Mouse (Mus musculus): Measurements from ENCODE around the gene Sgms1. TPM values are rescaled to one million over a fixed set of nuclear protein-coding genes. Genes with fewer than 3 reads are reported as not detected.

Gene Sgms1
- polyA plus RNA-seq, 1 experiment: 8.5 TPM

- H3K27me3 ChIP-seq (ENCODE audit: control insufficient read depth, insufficient read depth, insufficient read length): no peaks in the 10 kb centered on the region
- H3K4me3 ChIP-seq: no peak overlapping the region
- no peaks in the 10 kb centered on the region for H3K79me2 ChIP-seq (ENCODE audit: control insufficient read depth, insufficient read depth)
- no peaks in the 10 kb centered on the region for H3K36me3 ChIP-seq (ENCODE audit: control insufficient read depth, insufficient read depth)
- TF ChIP-seq POLR2AphosphoS2 (IDR thresholded peaks at IDR 0.05; ENCODE audit: insufficient read length, low read depth) (no peak), CEBPB (IDR thresholded peaks at IDR 0.05; ENCODE audit: insufficient read depth, poor library complexity, severe bottlenecking) (no peak), POLR2A (IDR thresholded peaks at IDR 0.05; ENCODE audit: insufficient read length, low read depth) (no peak)
- H3K4me2 ChIP-seq (ENCODE audit: low read depth): no peak overlapping the region
- H3ac ChIP-seq (ENCODE audit: control insufficient read depth, insufficient read length): no peak overlapping the region
Observed at GRCm38 (mm10) chr19:32129281-32129680, 260.2 kb downstream of the Sgms1 start.

GRCm38 (mm10) chr19:32127180-32127850, 262.2 kb downstream of the Sgms1 start:
- Histone ChIP-seq H3K4me3 (no peak overlapping the region), H3K36me3 (ENCODE audit: control insufficient read depth, insufficient read depth) (no peaks in the 10 kb centered on the region), H3K4me2 (ENCODE audit: low read depth) (no peak overlapping the region), H3ac (ENCODE audit: control insufficient read depth, insufficient read length) (no peak overlapping the region), H3K27me3 (ENCODE audit: control insufficient read depth, insufficient read depth, insufficient read length) (no peaks in the 10 kb centered on the region), H3K79me2 (ENCODE audit: control insufficient read depth, insufficient read depth) (no peaks in the 10 kb centered on the region)
- TF ChIP-seq REST (IDR thresholded peaks at IDR 0.05; ENCODE audit: insufficient read depth, insufficient read length) (no peak), TCF12 (IDR thresholded peaks at IDR 0.05; ENCODE audit: insufficient read depth, poor library complexity, severe bottlenecking) (no peak), MYOG (IDR thresholded peaks at IDR 0.05; ENCODE audit: control insufficient read depth in 1 of 3, insufficient read depth in 1 of 3, insufficient read length in 2 of 3, low read depth in 2 of 3) (no peak)

- Histone ChIP-seq H3K4me2 (ENCODE audit: low read depth) (no peak overlapping the region), H3K27me3 (ENCODE audit: control insufficient read depth, insufficient read depth, insufficient read length) (no peaks in the 10 kb centered on the region), H3K79me2 (ENCODE audit: control insufficient read depth, insufficient read depth) (no peaks in the 10 kb centered on the region), H3K36me3 (ENCODE audit: control insufficient read depth, insufficient read depth) (no peaks in the 10 kb centered on the region), H3ac (ENCODE audit: control insufficient read depth, insufficient read length) (no peak overlapping the region), H3K4me3 (no peak overlapping the region)
- TF ChIP-seq REST (IDR thresholded peaks at IDR 0.05; ENCODE audit: insufficient read depth, insufficient read length): no peak
- TF ChIP-seq TCF12 (IDR thresholded peaks at IDR 0.05; ENCODE audit: insufficient read depth, poor library complexity, severe bottlenecking): no peak
- no peak for TF ChIP-seq POLR2AphosphoS2 (IDR thresholded peaks at IDR 0.05; ENCODE audit: insufficient read length, low read depth)
- TF ChIP-seq USF1 (IDR thresholded peaks at IDR 0.05; ENCODE audit: low read depth): no peak
- no peak for TF ChIP-seq SRF (IDR thresholded peaks at IDR 0.05; ENCODE audit: control insufficient read depth, insufficient read length, low read depth)
- no peak for TF ChIP-seq MYOD1 (IDR thresholded peaks at IDR 0.05; ENCODE audit: control insufficient read depth in 1 of 3, insufficient read length in 2 of 3, low read depth in 2 of 3)
- no peak for TF ChIP-seq MAX (IDR thresholded peaks at IDR 0.05; ENCODE audit: low read depth)
- no peak for TF ChIP-seq POLR2A (IDR thresholded peaks at IDR 0.05; ENCODE audit: insufficient read length, low read depth)
- TF ChIP-seq E2F4 (IDR thresholded peaks at IDR 0.05; ENCODE audit: insufficient read depth): no peak
- TF ChIP-seq CEBPB (IDR thresholded peaks at IDR 0.05; ENCODE audit: insufficient read depth, poor library complexity, severe bottlenecking): no peak
- TF ChIP-seq MYOG (IDR thresholded peaks at IDR 0.05; ENCODE audit: control insufficient read depth in 1 of 3, insufficient read depth in 1 of 3, insufficient read length in 2 of 3, low read depth in 2 of 3): no peak
- TF ChIP-seq TCF3 (IDR thresholded peaks at IDR 0.05; ENCODE audit: insufficient read length, low read depth): no peak
Observed at GRCm38 (mm10) chr19:32124155-32124554, 265.4 kb downstream of the Sgms1 start.

DNA sequence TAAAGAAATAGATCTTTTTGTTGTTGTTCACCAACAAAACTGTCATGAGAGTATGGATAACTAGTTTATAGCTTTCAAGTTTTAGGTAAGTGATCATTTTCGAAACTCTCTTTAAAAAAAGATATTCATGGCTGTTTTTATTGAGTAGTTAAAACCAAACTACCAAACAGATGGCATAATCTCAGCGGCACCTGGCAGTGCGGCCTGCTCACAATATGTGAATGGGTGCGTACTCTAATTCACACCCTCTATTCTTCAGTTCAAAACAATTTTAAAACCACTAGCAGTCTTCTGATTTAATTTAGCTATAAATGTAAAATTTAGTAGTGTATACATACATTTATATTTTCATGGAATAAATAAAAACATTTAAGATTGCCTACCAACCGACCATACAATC, 266.3 kb downstream of the Sgms1 start:
- H3K79me2 ChIP-seq (ENCODE audit: control insufficient read depth, insufficient read depth): no peaks in the 10 kb centered on the region
- no peak overlapping the region for H3K4me3 ChIP-seq
- no peak overlapping the region for H3K4me2 ChIP-seq (ENCODE audit: low read depth)
- TF ChIP-seq CEBPB (IDR thresholded peaks at IDR 0.05; ENCODE audit: insufficient read depth, poor library complexity, severe bottlenecking) (no peak), TCF3 (IDR thresholded peaks at IDR 0.05; ENCODE audit: insufficient read length, low read depth) (no peak), E2F4 (IDR thresholded peaks at IDR 0.05; ENCODE audit: insufficient read depth) (no peak), REST (IDR thresholded peaks at IDR 0.05; ENCODE audit: insufficient read depth, insufficient read length) (no peak), SRF (IDR thresholded peaks at IDR 0.05; ENCODE audit: control insufficient read depth, insufficient read length, low read depth) (no peak), POLR2AphosphoS2 (IDR thresholded peaks at IDR 0.05; ENCODE audit: insufficient read length, low read depth) (no peak), MYOD1 (IDR thresholded peaks at IDR 0.05; ENCODE audit: control insufficient read depth in 1 of 3, insufficient read length in 2 of 3, low read depth in 2 of 3) (no peak), MAX (IDR thresholded peaks at IDR 0.05; ENCODE audit: low read depth) (no peak), TCF12 (IDR thresholded peaks at IDR 0.05; ENCODE audit: insufficient read depth, poor library complexity, severe bottlenecking) (no peak), USF1 (IDR thresholded peaks at IDR 0.05; ENCODE audit: low read depth) (no peak), POLR2A (IDR thresholded peaks at IDR 0.05; ENCODE audit: insufficient read length, low read depth) (no peak)
- no peaks in the 10 kb centered on the region for H3K36me3 ChIP-seq (ENCODE audit: control insufficient read depth, insufficient read depth)
- H3K27me3 ChIP-seq (ENCODE audit: control insufficient read depth, insufficient read depth, insufficient read length): no peaks in the 10 kb centered on the region
- no peak overlapping the region for H3ac ChIP-seq (ENCODE audit: control insufficient read depth, insufficient read length)

DNA sequence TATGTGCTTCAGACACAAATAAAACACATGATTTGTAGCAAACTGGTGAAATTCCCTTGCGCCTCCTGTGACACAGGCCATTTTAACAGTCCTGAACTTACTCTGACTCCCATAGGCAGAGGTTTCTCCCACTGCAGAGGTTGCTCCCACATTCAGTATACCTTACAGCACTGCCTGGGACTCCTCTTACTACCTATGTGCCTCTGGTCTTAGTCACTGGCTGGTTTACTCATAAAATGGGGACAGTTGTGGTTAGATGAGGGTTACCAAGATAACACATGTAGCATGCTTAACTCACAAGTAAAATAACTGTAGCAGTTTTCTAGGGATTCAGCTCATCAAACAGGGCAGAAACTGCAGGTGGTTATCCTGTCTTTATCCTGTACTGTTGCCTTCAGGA, 268.7 kb downstream of the Sgms1 start:
- H3K27me3 ChIP-seq (ENCODE audit: control insufficient read depth, insufficient read depth, insufficient read length): no peaks in the 10 kb centered on the region
- H3K36me3 ChIP-seq (ENCODE audit: control insufficient read depth, insufficient read depth): no peaks in the 10 kb centered on the region
- H3ac ChIP-seq (ENCODE audit: control insufficient read depth, insufficient read length): no peak overlapping the region
- H3K4me3 ChIP-seq: no peak overlapping the region
- no peak overlapping the region for H3K4me2 ChIP-seq (ENCODE audit: low read depth)
- TF ChIP-seq CEBPB (IDR thresholded peaks at IDR 0.05; ENCODE audit: insufficient read depth, poor library complexity, severe bottlenecking): no peak
- no peaks in the 10 kb centered on the region for H3K79me2 ChIP-seq (ENCODE audit: control insufficient read depth, insufficient read depth)

Data from myocyte (in vitro differentiated cells).